Mouse (Mus musculus): ENCODE data around the gene Vmn1r167. TPM values are rescaled to one million over a fixed set of nuclear protein-coding genes. Genes with fewer than 3 reads are reported as not detected.
"Not testable (repeated sequence)": the region's sequence is repeated elsewhere in the genome, so short reads cannot be mapped to it uniquely, and the experiment has no call there.

Gene Vmn1r167
- total RNA-seq (2021): not detected
- long read RNA-seq: 0 reads

DNA sequence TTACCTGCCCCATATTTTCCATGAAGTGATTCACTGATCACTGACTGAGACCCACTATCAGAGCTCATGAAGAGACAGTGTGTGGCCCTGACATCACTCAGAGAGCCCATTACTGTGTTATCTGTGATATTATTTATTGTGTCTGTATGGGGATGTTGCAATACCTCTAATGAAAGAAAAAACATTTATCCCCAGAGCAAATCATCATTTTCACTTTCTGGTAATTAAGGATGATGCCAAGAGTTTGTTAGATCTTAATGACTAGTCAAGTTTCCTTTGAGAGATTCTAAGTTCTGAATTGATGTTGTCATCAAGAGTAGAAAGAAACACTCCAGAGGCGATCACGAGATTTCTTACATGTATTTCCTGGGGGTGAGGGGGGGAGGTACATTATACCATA is at the start of gene Vmn1r167:
Vmn1r167 (minus strand) TSS at position 101 of the 400 bp plus-strand sequence.
- DNase-seq (ENCODE audit: low spot score in 2 of 2): not testable (repeated sequence)

DNA sequence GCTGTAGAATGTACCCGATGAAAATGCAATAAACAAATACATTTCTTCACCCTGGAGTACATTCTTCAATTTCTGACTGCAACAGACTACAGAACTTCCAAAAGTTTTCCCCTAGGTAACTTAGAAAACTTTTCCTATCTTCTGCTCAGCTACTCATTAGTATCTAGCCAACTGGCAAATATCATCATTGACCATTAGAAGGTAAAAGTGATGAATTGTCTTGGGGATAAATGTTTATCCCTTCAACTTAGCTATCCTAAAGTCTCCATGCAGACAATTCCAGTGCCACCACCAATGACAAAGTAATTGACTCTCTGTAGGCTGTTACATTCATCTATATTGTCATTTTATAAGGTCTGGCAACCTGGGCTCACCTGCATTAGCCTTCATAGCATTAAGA is 32.4 kb upstream of the Vmn1r167 start, which contains the start of gene Vmn1r168:
Vmn1r168 (plus strand) TSS at position 301 of the 400 bp plus-strand sequence.
- not testable (repeated sequence) for DNase-seq (ENCODE audit: low spot score in 2 of 2)

DNA sequence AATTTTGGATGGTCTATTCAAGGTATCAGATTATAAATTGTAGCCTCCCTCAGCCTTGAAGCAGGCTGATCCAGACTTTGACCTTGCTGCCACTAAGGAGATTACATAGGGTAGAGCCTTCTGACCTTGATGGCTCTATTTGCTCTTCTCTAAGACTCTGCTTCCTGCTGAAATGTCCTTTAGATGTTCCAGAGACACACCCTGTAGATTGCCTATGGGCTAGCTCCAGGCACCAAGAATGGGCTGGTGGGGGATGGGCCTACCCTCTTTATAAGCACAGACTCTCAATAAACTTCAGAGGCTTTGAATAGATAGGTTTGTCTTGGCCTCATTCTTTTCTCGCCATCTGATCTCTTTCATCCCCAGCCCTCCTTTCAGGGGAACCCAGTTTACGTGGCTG is 34.1 kb downstream of the Vmn1r167 start:
- not testable (repeated sequence) for DNase-seq (ENCODE audit: low spot score in 2 of 2)

DNA sequence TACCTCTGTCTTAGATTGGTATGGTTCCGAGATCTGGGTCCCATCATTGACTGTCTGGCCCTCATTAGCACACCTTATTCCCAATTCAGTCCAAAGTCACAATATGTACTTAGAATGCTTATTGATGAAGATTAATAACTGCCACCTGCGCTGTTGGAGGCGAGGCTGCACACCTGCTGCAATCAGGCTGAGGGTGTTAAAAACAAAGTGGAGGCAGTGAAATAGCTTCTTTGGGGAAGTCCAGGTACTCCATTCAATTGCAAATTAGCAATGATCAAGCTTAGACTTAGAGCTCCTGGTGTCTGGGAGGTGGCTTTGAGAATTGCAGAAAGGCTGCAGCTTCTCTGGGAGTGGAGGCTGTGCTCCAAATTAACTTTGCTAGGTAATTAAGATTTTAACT is 36.2 kb downstream of the Vmn1r167 start:
- not testable (repeated sequence) for DNase-seq (ENCODE audit: low spot score in 2 of 2)

DNA sequence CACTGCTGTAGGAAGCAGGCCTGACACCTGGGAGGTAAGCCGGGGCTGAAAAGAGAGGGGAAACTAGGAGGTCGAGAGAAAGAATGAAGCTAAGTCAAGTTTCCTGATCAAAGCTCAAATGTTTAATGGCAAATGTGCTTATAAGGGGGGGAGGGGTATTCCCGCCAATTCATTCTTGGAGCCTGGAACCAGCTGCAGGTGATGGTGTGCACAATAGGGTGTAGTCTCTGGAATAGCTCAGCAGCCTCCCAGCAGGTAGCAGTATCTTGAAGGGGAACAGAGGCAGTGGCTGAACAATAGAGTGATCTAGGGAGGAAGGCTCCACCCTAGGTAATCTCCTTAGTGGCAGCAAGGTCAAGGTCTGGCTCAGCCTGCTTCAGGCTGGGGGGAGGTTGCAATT is 36.8 kb downstream of the Vmn1r167 start:
- not testable (repeated sequence) for DNase-seq (ENCODE audit: low spot score in 2 of 2)

Other genes with a start within 250 kb of the Vmn1r167 start
- not detected for gene Gm6902, start 228.3 kb downstream of the Vmn1r167 start, total RNA-seq (2021)
- gene Nlrp4e, start 206.0 kb downstream of the Vmn1r167 start, total RNA-seq (2021): not detected
- gene Nlrp5, start 121.3 kb downstream of the Vmn1r167 start, total RNA-seq (2021): under 1 TPM in 1 of 2 experiments, not detected in 1; 0.30 TPM
- not detected for gene Vmn1r168, start 32.5 kb upstream of the Vmn1r167 start, total RNA-seq (2021)
- gene Vmn1r169, start 68.3 kb upstream of the Vmn1r167 start, total RNA-seq (2021): not detected
- not detected for gene Vmn1r170, start 99.0 kb upstream of the Vmn1r167 start, total RNA-seq (2021)
- not detected for gene Vmn1r171, start 123.5 kb upstream of the Vmn1r167 start, total RNA-seq (2021)
- gene Vmn1r172, start 151.1 kb upstream of the Vmn1r167 start, total RNA-seq (2021): not detected
- not detected for gene Vmn1r173, start 193.5 kb upstream of the Vmn1r167 start, total RNA-seq (2021)
- not detected for gene Vmn1r174, start 245.1 kb upstream of the Vmn1r167 start, total RNA-seq (2021)